Mouse (Mus musculus): ENCODE data around the gene Hist2h2bb. TPM values are rescaled to one million over a fixed set of nuclear protein-coding genes. Genes with fewer than 3 reads are reported as not detected.
A peak's percentile ranks its signal among the peaks of the same experiment; 100 is the strongest.

Gene Hist2h2bb
- total and polyA plus RNA-seq, 3 experiments: 11.2 to 6,680 TPM; not detected in 1

- H3K36me3 ChIP-seq (ENCODE audit: control insufficient read depth in 1 of 2, insufficient read depth in 2 of 2, low read length in 2 of 2): peaks cover 0 to 24% of the 10 kb centered on the region in 2 experiments; a peak in 2 of 4 replicates
- H3K27me3 ChIP-seq (ENCODE audit: control insufficient read depth in 1 of 2, insufficient read depth in 2 of 2, low read length in 2 of 2): no peaks in the 10 kb centered on the region
- no peak overlapping the region for H3K9ac ChIP-seq (ENCODE audit: control insufficient read depth, low read depth, low read length, poor library complexity, severe bottlenecking)
- peaks cover 4% of the 10 kb centered on the region; the same call in 1 of the 2 replicates for H3K79me2 ChIP-seq (ENCODE audit: control insufficient read depth, insufficient read depth, low read length, poor library complexity)
- DNase-seq (ENCODE audit: low read depth, low spot score): peak; percentile 52
- H3K27ac ChIP-seq (ENCODE audit: control insufficient read depth, low read depth, low read length): no peak overlapping the region
- H3K4me3 ChIP-seq (ENCODE audit: control insufficient read depth in 1 of 2, insufficient read depth in 1 of 2, low read depth in 2 of 2, low read length in 2 of 2): no peak overlapping the region
- TF ChIP-seq POLR2AphosphoS2 (IDR thresholded peaks at IDR 0.05; ENCODE audit: low read length): no peak
- TF ChIP-seq ZMIZ1 (IDR thresholded peaks at IDR 0.05; ENCODE audit: low read depth, low read length): no peak
- no peak for TF ChIP-seq UBTF (IDR thresholded peaks at IDR 0.05; ENCODE audit: borderline replicate concordance, insufficient read depth, low read depth, low read length)
- TF ChIP-seq E2F4 (IDR thresholded peaks at IDR 0.05; ENCODE audit: borderline replicate concordance, low read depth, low read length): no peak
- TF ChIP-seq GATA1 (IDR thresholded peaks at IDR 0.05; ENCODE audit: low read depth, low read length): no peak
- TF ChIP-seq JUND (IDR thresholded peaks at IDR 0.05; ENCODE audit: low read depth, low read length): no peak
- no peak for TF ChIP-seq USF1 (IDR thresholded peaks at IDR 0.05; ENCODE audit: low read depth, low read length)
- TF ChIP-seq TAL1 (IDR thresholded peaks at IDR 0.05; ENCODE audit: low read length): no peak; the same call in 1 of the 2 replicates
- no peak for TF ChIP-seq HCFC1 (IDR thresholded peaks at IDR 0.05; ENCODE audit: low read depth, low read length)
- TF ChIP-seq CTCF (IDR thresholded peaks at IDR 0.05 in 2 of 3, conservative IDR thresholded peaks at IDR 0.05 in 1 of 3; ENCODE audit: control insufficient read depth in 1 of 3, insufficient read depth in 1 of 3, low read depth in 2 of 3, low read length in 3 of 3, poor library complexity in 1 of 3, severe bottlenecking in 1 of 3): no peak
- TF ChIP-seq MAX (IDR thresholded peaks at IDR 0.05; ENCODE audit: low read length): no peak
- no peak for TF ChIP-seq MEF2A (IDR thresholded peaks at IDR 0.05; ENCODE audit: extremely low read depth, insufficient replicate concordance, low read depth, low read length, poor library complexity, severe bottlenecking)
- no peak for TF ChIP-seq RCOR1 (IDR thresholded peaks at IDR 0.05; ENCODE audit: low read depth, low read length)
- no peak for TF ChIP-seq ELF1 (IDR thresholded peaks at IDR 0.05; ENCODE audit: low read depth, low read length)
- no peak for TF ChIP-seq TCF12 (IDR thresholded peaks at IDR 0.05; ENCODE audit: low read depth, low read length)
- no peaks in the 10 kb centered on the region for H3K9me3 ChIP-seq (replicated peaks; ENCODE audit: insufficient read depth, low read length)
- peaks cover 11 to 28% of the 10 kb centered on the region in 2 experiments for H3K4me1 ChIP-seq (ENCODE audit: control insufficient read depth in 1 of 2, insufficient read depth in 2 of 2, low read length in 2 of 2)
These were observed 34.6 kb upstream of the Hist2h2bb start for GRCm38 (mm10) chr3:96234914-96235313.

GRCm38 (mm10) chr3:96235836-96236235 lies 33.7 kb upstream of the Hist2h2bb start:
- peak; percentile 46 for DNase-seq (ENCODE audit: low read depth, low spot score)
- no peak overlapping the region for H3K27ac ChIP-seq (ENCODE audit: control insufficient read depth, low read depth, low read length)
- H3K9ac ChIP-seq (ENCODE audit: control insufficient read depth, low read depth, low read length, poor library complexity, severe bottlenecking): no peak overlapping the region
- no peaks in the 10 kb centered on the region for H3K9me3 ChIP-seq (replicated peaks; ENCODE audit: insufficient read depth, low read length)
- TF ChIP-seq NELFE (IDR thresholded peaks at IDR 0.05; ENCODE audit: low read depth, low read length): no peak
- no peak for TF ChIP-seq POLR2AphosphoS5 (IDR thresholded peaks at IDR 0.05; ENCODE audit: borderline replicate concordance, low read depth, low read length)
- TF ChIP-seq MAX (IDR thresholded peaks at IDR 0.05; ENCODE audit: low read length): no peak
- TF ChIP-seq CTCF (IDR thresholded peaks at IDR 0.05 in 2 of 3, conservative IDR thresholded peaks at IDR 0.05 in 1 of 3; ENCODE audit: control insufficient read depth in 1 of 3, insufficient read depth in 1 of 3, low read depth in 2 of 3, low read length in 3 of 3, poor library complexity in 1 of 3, severe bottlenecking in 1 of 3): no peak
- TF ChIP-seq ZNF384 (IDR thresholded peaks at IDR 0.05; ENCODE audit: low read depth, low read length): no peak
- no peak for TF ChIP-seq MYC (IDR thresholded peaks at IDR 0.05; ENCODE audit: low read depth, low read length)
- no peak for TF ChIP-seq RAD21 (IDR thresholded peaks at IDR 0.05; ENCODE audit: low read depth, low read length)
- TF ChIP-seq CHD2 (IDR thresholded peaks at IDR 0.05; ENCODE audit: low read length): no peak
- no peak overlapping the region for H3K4me3 ChIP-seq (ENCODE audit: control insufficient read depth in 1 of 2, insufficient read depth in 1 of 2, low read depth in 2 of 2, low read length in 2 of 2)
- H3K27me3 ChIP-seq (ENCODE audit: control insufficient read depth in 1 of 2, insufficient read depth in 2 of 2, low read length in 2 of 2): no peaks in the 10 kb centered on the region
- peaks cover 4% of the 10 kb centered on the region; the same call in 1 of the 2 replicates for H3K79me2 ChIP-seq (ENCODE audit: control insufficient read depth, insufficient read depth, low read length, poor library complexity)
- H3K4me1 ChIP-seq (ENCODE audit: control insufficient read depth in 1 of 2, insufficient read depth in 2 of 2, low read length in 2 of 2): peaks cover 8 to 24% of the 10 kb centered on the region in 2 experiments
- H3K36me3 ChIP-seq (ENCODE audit: control insufficient read depth in 1 of 2, insufficient read depth in 2 of 2, low read length in 2 of 2): peaks cover 0 to 23% of the 10 kb centered on the region in 2 experiments; a peak in 2 of 4 replicates
